In the genomic region with DNA sequence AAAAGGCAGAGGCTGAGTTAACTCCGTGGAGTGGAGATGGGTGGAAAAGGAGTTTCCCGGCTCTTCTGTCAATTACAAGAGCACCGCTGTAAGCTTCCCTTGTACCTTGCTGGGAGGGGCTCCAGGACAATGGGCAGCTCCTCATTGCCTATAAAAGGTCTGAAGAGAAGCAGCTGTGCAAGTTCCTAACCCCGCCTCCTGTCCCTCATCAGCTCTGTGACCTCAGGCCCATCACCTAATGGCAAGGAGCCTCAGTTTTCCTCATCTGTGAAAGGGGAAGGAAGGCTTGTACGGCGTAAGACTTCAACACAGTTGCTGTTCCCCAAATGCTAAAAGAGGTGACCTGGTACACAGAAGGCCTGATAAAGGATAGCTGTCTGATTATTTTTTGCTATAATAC, we compare ENCODE assay signal across 23 mouse cellular contexts. TPM values are rescaled to one million over a fixed set of nuclear protein-coding genes. Genes with fewer than 3 reads are reported as not detected.
DNase-seq lines count a peak whose midpoint lies in the region; ATAC-seq and TF ChIP-seq lines count a peak whose summit lies in the region.
"Had no signal": no experiment of that assay in that cellular context is flagged by ENCODE, and none has a peak within 500 bp of the region (broad histone marks: within the 10 kb centered on the region; RNA-seq: fewer than 3 reads in every experiment).

No protein-coding gene starts in this region.

- H3K27ac ChIP-seq in midbrain, embryonic 11.5 days (ENCODE audit: low read depth, low read length) = no peak overlapping the region
- H3K27ac ChIP-seq in midbrain, embryonic 10.5 days (replicated peaks) = no peak overlapping the region
- no peak overlapping the region for H3K27ac ChIP-seq in hindbrain, postnatal 0 days
- H3K27ac ChIP-seq: embryonic facial prominence, embryonic 12.5 days; forebrain, embryonic 13.5 days; heart, adult 2 months; heart, embryonic 15.5 days; hindbrain, embryonic 13.5 days; intestine, embryonic 15.5 days had no signal

- DNase-seq in cerebellum, adult 9-11 months = peak; percentile 35
- DNase-seq in cerebellum, postnatal 4 days (ENCODE audit: low spot score in 2 of 2) = no peak
- DNase-seq in midbrain, embryonic 11.5 days (ENCODE audit: low spot score, missing footprints) = peak; percentile 65
- no peak for DNase-seq in midbrain, embryonic 10.5 days (ENCODE audit: low spot score)
- peak; percentile 85 for DNase-seq in R1 (ENCODE audit: low read depth, low spot score)
- DNase-seq in yolk sac, embryonic 10.5 days (ENCODE audit: low spot score) = no peak
- DNase-seq in hindbrain, postnatal 0 days (ENCODE audit: low spot score) = no peak
- DNase-seq: adrenal gland, adult 8-10 months; adrenal gland, postnatal 36 days; cerebellum, postnatal 14 days; forebrain, postnatal 0 days; gastrocnemius, postnatal 14 days; heart, adult 2 months; heart, postnatal 14 days had no signal

- H3K4me2 ChIP-seq in midbrain, embryonic 11.5 days = no peak overlapping the region
- no peak overlapping the region for H3K4me2 ChIP-seq in hindbrain, postnatal 0 days (ENCODE audit: low read depth, low read length)
- H3K4me2 ChIP-seq: embryonic facial prominence, embryonic 12.5 days; forebrain, embryonic 13.5 days; heart, embryonic 11.5 days; heart, embryonic 15.5 days; hindbrain, embryonic 13.5 days; intestine, embryonic 15.5 days had no signal

- peaks cover 5% of the 10 kb centered on the region; the same call in 1 of the 2 replicates for H3K4me1 ChIP-seq in midbrain, embryonic 11.5 days (ENCODE audit: control insufficient read depth, insufficient read depth, low read length)
- H3K4me1 ChIP-seq in midbrain, embryonic 10.5 days = peaks cover 29% of the 10 kb centered on the region
- peaks cover 14% of the 10 kb centered on the region for H3K4me1 ChIP-seq in hindbrain, postnatal 0 days (ENCODE audit: insufficient read depth, low read length)

- no peaks in the 10 kb centered on the region for H3K27me3 ChIP-seq in midbrain, embryonic 11.5 days (ENCODE audit: control insufficient read depth, insufficient read depth, low read length)
- H3K27me3 ChIP-seq in midbrain, embryonic 10.5 days (ENCODE audit: low read depth, poor library complexity, severe bottlenecking) = no peaks in the 10 kb centered on the region
- H3K27me3 ChIP-seq in hindbrain, postnatal 0 days (ENCODE audit: insufficient read depth, low read length) = no peaks in the 10 kb centered on the region
- H3K27me3 ChIP-seq: embryonic facial prominence, embryonic 12.5 days; forebrain, embryonic 13.5 days; heart, embryonic 15.5 days; hindbrain, embryonic 13.5 days; intestine, embryonic 15.5 days; Patski had no signal

- ATAC-seq in midbrain, embryonic 11.5 days (ENCODE audit: low FRiP score) = no peak
- no peak for ATAC-seq in hindbrain, postnatal 0 days
- ATAC-seq: forebrain, embryonic 13.5 days; forebrain, postnatal 0 days; intestine, embryonic 15.5 days; Patski had no signal

- no peaks in the 10 kb centered on the region for H3K36me3 ChIP-seq in midbrain, embryonic 11.5 days (ENCODE audit: control insufficient read depth, insufficient read depth, low read length)
- no peaks in the 10 kb centered on the region for H3K36me3 ChIP-seq in midbrain, embryonic 10.5 days
- no peaks in the 10 kb centered on the region for H3K36me3 ChIP-seq in hindbrain, postnatal 0 days (ENCODE audit: insufficient read depth, low read length)
- H3K36me3 ChIP-seq: embryonic facial prominence, embryonic 12.5 days; heart, embryonic 15.5 days; hindbrain, embryonic 13.5 days; intestine, embryonic 15.5 days had no signal

- H3K9me3 ChIP-seq in midbrain, embryonic 11.5 days (ENCODE audit: control insufficient read depth, low read length) = no peaks in the 10 kb centered on the region
- no peaks in the 10 kb centered on the region for H3K9me3 ChIP-seq in midbrain, embryonic 10.5 days (replicated peaks)
- H3K9me3 ChIP-seq in hindbrain, postnatal 0 days (ENCODE audit: low read length) = no peaks in the 10 kb centered on the region
- H3K9me3 ChIP-seq: embryonic facial prominence, embryonic 12.5 days; forebrain, embryonic 13.5 days; heart, embryonic 15.5 days; hindbrain, embryonic 13.5 days; intestine, embryonic 15.5 days had no signal

- TF ChIP-seq CTCF in hindbrain, postnatal 0 days (IDR thresholded peaks at IDR 0.05; ENCODE audit: low read depth) = no peak

- H3K4me3 ChIP-seq in midbrain, embryonic 11.5 days (ENCODE audit: low read depth, low read length) = no peak overlapping the region
- H3K4me3 ChIP-seq in midbrain, embryonic 10.5 days = no peak overlapping the region
- H3K4me3 ChIP-seq in hindbrain, postnatal 0 days (ENCODE audit: low read length) = no peak overlapping the region
- H3K4me3 ChIP-seq: embryonic facial prominence, embryonic 12.5 days; forebrain, embryonic 13.5 days; heart, adult 2 months; heart, embryonic 15.5 days; hindbrain, embryonic 13.5 days; intestine, embryonic 15.5 days had no signal

- 57% methylated on average over 6 of the region's 6 CpGs for WGBS in midbrain, embryonic 11.5 days
- 51% methylated on average over 6 of the region's 6 CpGs for WGBS in midbrain, embryonic 10.5 days
- 65% methylated on average over 6 of the region's 6 CpGs for WGBS in hindbrain, postnatal 0 days

- H3K9ac ChIP-seq in midbrain, embryonic 11.5 days (ENCODE audit: low read length) = no peak overlapping the region
- H3K9ac ChIP-seq in hindbrain, postnatal 0 days (replicated peaks; ENCODE audit: low read length) = no peak overlapping the region
- H3K9ac ChIP-seq: embryonic facial prominence, embryonic 12.5 days; forebrain, embryonic 13.5 days; forebrain, postnatal 0 days; heart, embryonic 15.5 days; hindbrain, embryonic 13.5 days; intestine, embryonic 15.5 days had no signal

RNA-seq across cellular contexts. Expression of a gene that starts 24.8 kb away (rescaled TPM):
- polyA plus RNA-seq in midbrain, embryonic 11.5 days (2014; fragmentation: Nextera tagmentation; extraction: Ambion mirVana) = 12.7 and 14.1 TPM in 2 replicates
- polyA plus RNA-seq in midbrain, embryonic 10.5 days (2016; fragmentation: Nextera tagmentation; extraction: Ambion mirVana) = 8.3 and 15.1 TPM in 2 replicates
- 23.9 and 40.1 TPM in 2 replicates for total RNA-seq in hindbrain, postnatal 0 days (2014; rRNA removed)
- polyA plus RNA-seq in hindbrain, postnatal 0 days (2015; fragmentation: Nextera tagmentation; extraction: Ambion mirVana) = 12.5 and 14.1 TPM in 2 replicates
- total RNA-seq: gastrocnemius, adult 18-20 months; heart, adult 2 months; heart, postnatal 14 days had no signal
- polyA plus RNA-seq: gonadal fat pad, adult 2 months had no signal

Comparison
In these comparisons a context has a peak if more than half of its experiments do, and no peak if none do; other contexts are left out.
1. DNase-seq: peak in cerebellum, adult 9-11 months (single experiment), midbrain, embryonic 11.5 days (single experiment) and R1 (single experiment); none in cerebellum, postnatal 4 days (0 of 2), midbrain, embryonic 10.5 days (single experiment), yolk sac, embryonic 10.5 days (single experiment) and hindbrain, postnatal 0 days (single experiment).